Mouse (Mus musculus) thymus, adult 2 months (tissue): ENCODE data around the gene Scmh1.

ENCODE experiments used
- CTCF ChIP-seq: fragments of 200-500 bp; IDR thresholded peaks from 2 replicates; pipeline ENCODE4 v1.5.1; 2012; ENCODE audit warnings: mild to moderate bottlenecking, control low read depth, low read length, moderate library complexity, borderline replicate concordance; ENCODE audit not compliant: control insufficient read depth, poor library complexity, insufficient read depth; ENCODE audit errors: extremely low read depth
- POLR2A ChIP-seq: fragments of 200-500 bp; IDR thresholded peaks from 2 replicates; pipeline ENCODE4 v1.6.1; 2012; ENCODE audit warnings: mild to moderate bottlenecking, low read length, control low read depth, moderate library complexity; ENCODE audit not compliant: control insufficient read depth, poor library complexity, insufficient read depth; ENCODE audit errors: extremely low read depth

- TF ChIP-seq CTCF (no peak), POLR2A (no peak)
Observed at GRCm38 (mm10) chr4:120556592-120556991, 151.5 kb downstream of the Scmh1 start.
